Mouse (Mus musculus): Measurements from ENCODE around the gene Map3k12.
A peak's percentile ranks its signal among the peaks of the same experiment; 100 is the strongest.

Gene Map3k12

GRCm38 (mm10) chr15:102519211-102520141 is 2.6 kb upstream of the Map3k12 start:
- DNase-seq (ENCODE audit: low read depth, low spot score): no peak

GRCm38 (mm10) chr15:102518859-102519201 is 2.0 kb upstream of the Map3k12 start:
- DNase-seq (ENCODE audit: low read depth, low spot score): no peak

GRCm38 (mm10) chr15:102517976-102518858 is 1.4 kb upstream of the Map3k12 start, which contains the start of gene Tarbp2:
Gene Tarbp2 (plus strand): TSS chr15:102518192.
- peak; percentile 96 for DNase-seq (ENCODE audit: low read depth, low spot score)

GRCm38 (mm10) chr15:102517631-102517975 is 739 bp upstream of the Map3k12 start:
- no peak for DNase-seq (ENCODE audit: low read depth, low spot score)

- DNase-seq (ENCODE audit: low read depth, low spot score): no peak
These were observed 571 bp downstream of the Map3k12 start for GRCm38 (mm10) chr15:102516293-102516692.

GRCm38 (mm10) chr15:102515791-102516190 is 1.1 kb downstream of the Map3k12 start:
- DNase-seq (ENCODE audit: low read depth, low spot score): no peak

- DNase-seq (ENCODE audit: low read depth, low spot score): no peak
These were observed 1.6 kb downstream of the Map3k12 start for GRCm38 (mm10) chr15:102515261-102515660.

GRCm38 (mm10) chr15:102513004-102513403 is 3.9 kb downstream of the Map3k12 start:
- DNase-seq (ENCODE audit: low read depth, low spot score): no peak

- DNase-seq (ENCODE audit: low read depth, low spot score): no peak
These were observed 4.4 kb downstream of the Map3k12 start for GRCm38 (mm10) chr15:102512471-102512870.

GRCm38 (mm10) chr15:102512010-102512409 is 4.9 kb downstream of the Map3k12 start:
- DNase-seq (ENCODE audit: low read depth, low spot score): no peak

GRCm38 (mm10) chr15:102511285-102511833 is 5.5 kb downstream of the Map3k12 start:
- DNase-seq (ENCODE audit: low read depth, low spot score): no peak

GRCm38 (mm10) chr15:102510590-102511284 is 6.1 kb downstream of the Map3k12 start:
- DNase-seq (ENCODE audit: low read depth, low spot score): peak; percentile 79

- no peak for DNase-seq (ENCODE audit: low read depth, low spot score)
These were observed 6.8 kb downstream of the Map3k12 start for GRCm38 (mm10) chr15:102510110-102510509.

GRCm38 (mm10) chr15:102508336-102508735 is 8.5 kb downstream of the Map3k12 start:
- no peak for DNase-seq (ENCODE audit: low read depth, low spot score)

GRCm38 (mm10) chr15:102507561-102507960 is 9.3 kb downstream of the Map3k12 start:
- DNase-seq (ENCODE audit: low read depth, low spot score): no peak

GRCm38 (mm10) chr15:102506864-102507263 is 10.0 kb downstream of the Map3k12 start:
- no peak for DNase-seq (ENCODE audit: low read depth, low spot score)

- DNase-seq (ENCODE audit: low read depth, low spot score): no peak
These were observed 10.4 kb downstream of the Map3k12 start for GRCm38 (mm10) chr15:102506464-102506830.

- DNase-seq (ENCODE audit: low read depth, low spot score): no peak
These were observed 10.9 kb downstream of the Map3k12 start for GRCm38 (mm10) chr15:102505770-102506463.

GRCm38 (mm10) chr15:102505073-102505769 is 11.6 kb downstream of the Map3k12 start:
- DNase-seq (ENCODE audit: low read depth, low spot score): no peak

Data from retina, postnatal 7 days (tissue).